Mouse (Mus musculus): Measurements from ENCODE around the gene Nudt3. TPM values are rescaled to one million over a fixed set of nuclear protein-coding genes. Genes with fewer than 3 reads are reported as not detected.

Nudt3 gene
- total and polyA plus RNA-seq, 3 experiments = 54.4 to 69.2 (median 58.3) TPM

- TF ChIP-seq ZNF384 (IDR thresholded peaks at IDR 0.05; ENCODE audit: low read depth, low read length) (no peak), POLR2AphosphoS2 (IDR thresholded peaks at IDR 0.05; ENCODE audit: low read depth, low read length) (no peak), ZMIZ1 (IDR thresholded peaks at IDR 0.05; ENCODE audit: low read depth, low read length) (no peak), CHD2 (IDR thresholded peaks at IDR 0.05; ENCODE audit: low read length) (peak; percentile 43), USF1 (IDR thresholded peaks at IDR 0.05; ENCODE audit: low read depth, low read length) (no peak), JUN (IDR thresholded peaks at IDR 0.05; ENCODE audit: insufficient read depth, low read depth, low read length) (no peak), RAD21 (IDR thresholded peaks at IDR 0.05; ENCODE audit: low read depth, low read length) (peak; percentile 19), USF2 (conservative IDR thresholded peaks at IDR 0.05; ENCODE audit: low read depth, low read length) (no peak), ELF1 (IDR thresholded peaks at IDR 0.05; ENCODE audit: low read depth, low read length) (no peak), IRF4 (IDR thresholded peaks at IDR 0.05; ENCODE audit: low read depth, low read length) (0 out of 2 replicates have a peak, but pooled peaks have one; percentile 24), TCF12 (IDR thresholded peaks at IDR 0.05; ENCODE audit: low read depth, low read length) (no peak), UBTF (IDR thresholded peaks at IDR 0.05; ENCODE audit: low read depth, low read length) (no peak), MAZ (IDR thresholded peaks at IDR 0.05; ENCODE audit: low read depth, low read length) (no peak), TBP (conservative IDR thresholded peaks at IDR 0.05; ENCODE audit: low read depth, low read length) (no peak), NRF1 (IDR thresholded peaks at IDR 0.05; ENCODE audit: low read depth, low read length) (no peak), ZC3H11A (IDR thresholded peaks at IDR 0.05; ENCODE audit: low read depth, low read length) (no peak), CTCF (conservative IDR thresholded peaks at IDR 0.05 in 1 of 2, IDR thresholded peaks at IDR 0.05 in 1 of 2; ENCODE audit: low read depth in 2 of 2, low read length in 2 of 2) (peak in 1 of 2 experiments; percentile 52; a peak in 2 of 4 replicates)
- Histone ChIP-seq H3K79me2 (replicated peaks; ENCODE audit: control insufficient read depth, extremely low read depth, insufficient read depth, poor library complexity, severe bottlenecking) (no peaks in the 10 kb centered on the region), H3K27me3 (replicated peaks) (peaks cover 24% of the 10 kb centered on the region), H3K4me1 (ENCODE audit: control insufficient read depth in 1 of 2, insufficient read depth in 2 of 2) (peaks cover 15 to 43% of the 10 kb centered on the region in 2 experiments), H3K4me3 (replicated peaks in 1 of 3; ENCODE audit: low read depth in 2 of 3, low read length in 2 of 3, poor library complexity in 1 of 3) (no peak overlapping the region), H3K4me2 (ENCODE audit: insufficient read depth, low read depth, poor library complexity, severe bottlenecking) (no peak overlapping the region), H3K36me3 (replicated peaks in 1 of 2; ENCODE audit: control insufficient read depth in 1 of 2, insufficient read depth in 1 of 2, low read length in 1 of 2) (no peaks in the 10 kb centered on the region), H3K9me3 (replicated peaks; ENCODE audit: low read length) (peaks cover 8% of the 10 kb centered on the region), H3K9ac (ENCODE audit: insufficient read depth, low read depth) (no peak overlapping the region), H3K27ac (ENCODE audit: insufficient read depth, low read depth) (no peak overlapping the region)
- dilution Hi-C loops (cut with MboI; ENCODE audit: extremely low pct_ligation_motif_present, extremely low pct_unique_long_range_greater_than_20kb, low sequenced_read_pairs) (no loop called here), in situ Hi-C loops (cut with MboI; ENCODE audit: low pct_ligation_motif_present, low pct_unique_long_range_greater_than_20kb, low sequenced_read_pairs) (no loop called here)
- DNase-seq (ENCODE audit: extremely low read depth) = no peak
These were observed 71.8 kb downstream of the Nudt3 start for GRCm38 (mm10) chr17:27551393-27551940.

DNA sequence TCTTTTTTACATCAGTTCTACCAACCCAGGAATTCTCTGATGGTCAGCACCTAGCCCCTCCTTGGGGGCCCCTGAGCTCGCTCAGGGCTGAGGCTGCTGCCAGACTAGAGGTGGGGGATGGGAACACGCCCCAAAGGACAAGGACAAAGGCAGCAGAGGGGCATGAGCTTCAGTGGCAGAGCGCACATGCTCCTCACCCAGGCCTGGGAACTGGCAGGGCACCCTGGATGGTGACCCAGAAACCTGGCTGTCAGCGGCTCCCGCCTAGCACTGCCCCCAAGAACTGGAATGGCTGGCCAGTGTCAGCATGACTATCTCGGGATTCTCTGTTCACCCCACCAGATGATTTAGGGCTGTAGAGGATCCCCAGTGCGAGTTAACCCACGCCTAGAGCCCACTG, 74.1 kb downstream of the Nudt3 start:
- no peak for DNase-seq (ENCODE audit: extremely low read depth)
- no peak for TF ChIP-seq MAFK (IDR thresholded peaks at IDR 0.05; ENCODE audit: insufficient replicate concordance, low read length)
- in situ Hi-C loops (cut with MboI; ENCODE audit: low pct_ligation_motif_present, low pct_unique_long_range_greater_than_20kb, low sequenced_read_pairs) = loop anchor here (10.0 kb wide), 1 partner anchor 526 kb away; no protein-coding TSS in a partner anchor
- Histone ChIP-seq H3K36me3 (replicated peaks in 1 of 2; ENCODE audit: control insufficient read depth in 1 of 2, insufficient read depth in 1 of 2, low read length in 1 of 2) (no peaks in the 10 kb centered on the region), H3K9me3 (replicated peaks; ENCODE audit: low read length) (no peaks in the 10 kb centered on the region), H3K79me2 (replicated peaks; ENCODE audit: control insufficient read depth, extremely low read depth, insufficient read depth, poor library complexity, severe bottlenecking) (no peaks in the 10 kb centered on the region), H3K4me3 (replicated peaks in 1 of 3; ENCODE audit: low read depth in 2 of 3, low read length in 2 of 3, poor library complexity in 1 of 3) (no peak overlapping the region), H3K27ac (ENCODE audit: insufficient read depth, low read depth) (no peak overlapping the region), H3K4me1 (ENCODE audit: control insufficient read depth in 1 of 2, insufficient read depth in 2 of 2) (peaks cover 15 to 45% of the 10 kb centered on the region in 2 experiments), H3K9ac (ENCODE audit: insufficient read depth, low read depth) (no peak overlapping the region), H3K4me2 (ENCODE audit: insufficient read depth, low read depth, poor library complexity, severe bottlenecking) (no peak overlapping the region), H3K27me3 (replicated peaks) (peaks cover 26% of the 10 kb centered on the region)
- dilution Hi-C loops (cut with MboI; ENCODE audit: extremely low pct_ligation_motif_present, extremely low pct_unique_long_range_greater_than_20kb, low sequenced_read_pairs) = no loop called here
